Mouse (Mus musculus) MEL (cell line): ENCODE measurements around the gene Fez2. TPM values are rescaled to one million over a fixed set of nuclear protein-coding genes. Genes with fewer than 3 reads are reported as not detected.

ENCODE experiments used
- DNase-seq: peaks from one replicate; pipeline ENCODE4 v3.0.0; 2011; ENCODE audit warnings: low read depth, low spot score
- H3K27ac ChIP-seq: 2 replicates; pipeline ENCODE4 v1.5.1; 2012; ENCODE audit warnings: low read depth, mild to moderate bottlenecking, control low read depth, low read length, moderate library complexity; ENCODE audit not compliant: control insufficient read depth
- H3K27me3 ChIP-seq, 2 experiments: fragments of 150-350 bp in 1 of 2; sonication (generic) in 1 of 2; 2 replicates each; pipeline ENCODE4 v1.6.1; 2012; ENCODE audit warnings: low read length in 2 of 2, mild to moderate bottlenecking in 2 of 2, improper control_type of control experiment in 1 of 2, moderate library complexity in 1 of 2; ENCODE audit not compliant: insufficient read depth in 2 of 2, control insufficient read depth in 1 of 2
- H3K36me3 ChIP-seq, 2 experiments: 2 replicates each; pipeline ENCODE4 v1.6.1; 2012 to 2014; ENCODE audit warnings: low read length in 2 of 2, improper control_type of control experiment in 1 of 2, inconsistent platforms in 1 of 2, mild to moderate bottlenecking in 1 of 2; ENCODE audit not compliant: insufficient read depth in 2 of 2, control insufficient read depth in 1 of 2
- H3K4me1 ChIP-seq, 2 experiments: fragments of 150-350 bp in 1 of 2; sonication (generic) in 1 of 2; 2 replicates each; pipeline ENCODE4 v1.6.1; 2012; ENCODE audit warnings: low read length in 2 of 2, improper control_type of control experiment in 1 of 2, mild to moderate bottlenecking in 1 of 2; ENCODE audit not compliant: insufficient read depth in 2 of 2, control insufficient read depth in 1 of 2
- H3K4me3 ChIP-seq, 2 experiments: fragments of 150-350 bp in 1 of 2; sonication (generic) in 1 of 2; 2 replicates each; pipeline ENCODE4 v1.5.1; 2012; ENCODE audit warnings: low read depth in 2 of 2, low read length in 2 of 2, mild to moderate bottlenecking in 2 of 2, moderate library complexity in 2 of 2, control low read depth in 1 of 2, improper control_type of control experiment in 1 of 2; ENCODE audit not compliant: control insufficient read depth in 1 of 2, insufficient read depth in 1 of 2
- H3K79me2 ChIP-seq: 2 replicates; pipeline ENCODE4 v1.6.1; 2012; ENCODE audit warnings: mild to moderate bottlenecking, low read length, moderate library complexity; ENCODE audit not compliant: control insufficient read depth, poor library complexity, insufficient read depth
- H3K9ac ChIP-seq: 2 replicates; pipeline ENCODE4 v1.6.1; 2012; ENCODE audit warnings: low read depth, mild to moderate bottlenecking, control low read depth, low read length, moderate library complexity; ENCODE audit not compliant: control insufficient read depth, poor library complexity, severe bottlenecking
- H3K9me3 ChIP-seq: fragments of 150-350 bp; sonication (generic); replicated peaks from 2 replicates; pipeline ENCODE4 v1.6.1; 2012; ENCODE audit warnings: mild to moderate bottlenecking, low read length, improper control_type of control experiment, moderate library complexity; ENCODE audit not compliant: insufficient read depth
- ELF1 ChIP-seq: IDR thresholded peaks from 2 replicates; pipeline ENCODE4 v1.6.1; 2014; ENCODE audit warnings: low read depth, mild to moderate bottlenecking, inconsistent platforms, low read length, improper control_type of control experiment, moderate library complexity
- GATA1 ChIP-seq: IDR thresholded peaks from 2 replicates; pipeline ENCODE4 v1.6.1; 2011; ENCODE audit warnings: low read depth, low read length, improper control_type of control experiment
- KAT2A ChIP-seq: conservative IDR thresholded peaks from 2 replicates; pipeline ENCODE4 v1.6.1; 2012; ENCODE audit warnings: low read depth, low read length, improper control_type of control experiment, inconsistent platforms
- MAZ ChIP-seq: IDR thresholded peaks from 2 replicates; pipeline ENCODE4 v1.6.1; 2012; ENCODE audit warnings: low read depth, mild to moderate bottlenecking, inconsistent platforms, low read length, improper control_type of control experiment
- POLR2A ChIP-seq, 2 experiments: IDR thresholded peaks; 2 replicates each; pipeline ENCODE4 v1.6.1; 2011 to 2012; ENCODE audit warnings: low read length in 2 of 2, mild to moderate bottlenecking in 2 of 2, control low read depth in 1 of 2, improper control_type of control experiment in 1 of 2, low read depth in 1 of 2, moderate library complexity in 1 of 2; ENCODE audit not compliant: control insufficient read depth in 1 of 2, insufficient read depth in 1 of 2, poor library complexity in 1 of 2
- POLR2AphosphoS2 ChIP-seq: IDR thresholded peaks from 2 replicates; pipeline ENCODE4 v1.6.1; 2011; ENCODE audit warnings: low read length, improper control_type of control experiment
- RAD21 ChIP-seq: IDR thresholded peaks from 2 replicates; pipeline ENCODE4 v1.6.1; 2011; ENCODE audit warnings: mild to moderate bottlenecking, low read depth, low read length, improper control_type of control experiment
- SIN3A ChIP-seq: IDR thresholded peaks from 2 replicates; pipeline ENCODE4 v1.6.1; 2012; ENCODE audit warnings: low read length, improper control_type of control experiment, inconsistent platforms
- SMC3 ChIP-seq: IDR thresholded peaks from 2 replicates; pipeline ENCODE4 v1.6.1; 2011; ENCODE audit warnings: low read depth, low read length, improper control_type of control experiment
- TCF12 ChIP-seq: IDR thresholded peaks from 2 replicates; pipeline ENCODE4 v1.6.1; 2014; ENCODE audit warnings: low read depth, mild to moderate bottlenecking, inconsistent platforms, low read length, improper control_type of control experiment, moderate library complexity
- UBTF ChIP-seq: IDR thresholded peaks from 2 replicates; pipeline ENCODE4 v1.6.1; 2012; ENCODE audit warnings: low read depth, mild to moderate bottlenecking, inconsistent platforms, low read length, improper control_type of control experiment, moderate library complexity, borderline replicate concordance; ENCODE audit not compliant: insufficient read depth
- USF2 ChIP-seq, 2 experiments: IDR thresholded peaks; 2 replicates each; pipeline ENCODE4 v1.6.1; 2011 to 2012; ENCODE audit warnings: improper control_type of control experiment in 2 of 2, low read length in 2 of 2, borderline replicate concordance in 1 of 2, inconsistent platforms in 1 of 2, low read depth in 1 of 2, mild to moderate bottlenecking in 1 of 2; ENCODE audit not compliant: insufficient read depth in 1 of 2
- ZC3H11A ChIP-seq: IDR thresholded peaks from 2 replicates; pipeline ENCODE4 v1.6.1; 2012; ENCODE audit warnings: low read depth, mild to moderate bottlenecking, inconsistent platforms, low read length, improper control_type of control experiment
- ZMIZ1 ChIP-seq: IDR thresholded peaks from 2 replicates; pipeline ENCODE4 v1.6.1; 2012; ENCODE audit warnings: low read depth, mild to moderate bottlenecking, inconsistent platforms, low read length, improper control_type of control experiment, moderate library complexity
- polyA plus RNA-seq, 2 experiments: library from polyadenylated mRNA; stranded (reverse) in 1 of 2; unstranded in 1 of 2; fragments of >175 nt in 1 of 2; fragments of >200 nt in 1 of 2; gene quantifications; 2 replicates each; pipeline versions ENCODE4 v1.2.1 to v1.2.4; 2012; ENCODE audit warnings: low replicate concordance in 2 of 2, low read depth in 1 of 2; ENCODE audit not compliant: insufficient read length in 2 of 2, insufficient read depth in 1 of 2, missing spikeins in 1 of 2
- total RNA-seq: library from RNA; depleted of rRNA; stranded (reverse); fragments of 300-350 nt; gene quantifications from 2 replicates; pipeline ENCODE4 v1.2.3, GENCODE M21; 2012

The Fez2 gene
- total and polyA plus RNA-seq, 3 experiments, result 11.7 to 17.4 TPM; not detected in 1

DNA sequence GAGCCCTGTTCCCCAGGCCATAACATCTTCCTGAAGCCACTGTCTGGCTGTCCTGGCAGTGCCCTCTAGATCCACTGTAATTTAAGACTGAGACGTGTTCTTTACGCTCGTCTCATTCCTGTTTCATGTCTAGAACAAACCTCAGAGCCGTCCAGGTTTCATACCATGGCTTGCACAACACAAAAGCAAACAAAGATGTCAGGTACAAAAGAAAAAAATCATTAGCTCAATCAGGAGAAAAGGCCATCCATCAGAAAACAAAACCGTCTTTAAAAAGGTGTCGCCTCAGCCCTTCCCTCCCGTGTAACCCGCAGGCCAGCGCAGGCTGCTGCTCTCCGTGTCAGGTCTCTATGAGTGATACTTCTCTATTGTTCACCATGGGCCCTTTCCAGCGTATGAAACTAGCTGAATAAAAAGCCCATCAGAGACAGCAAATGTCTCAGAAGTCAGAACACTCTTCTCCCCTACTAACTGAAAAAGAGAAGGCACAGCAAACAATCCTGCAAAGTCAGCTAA, 38.2 kb downstream of the Fez2 start:
- Histone ChIP-seq H3K9me3 (no peaks in the 10 kb centered on the region), H3K79me2 (no peaks in the 10 kb centered on the region), H3K27me3 (no peaks in the 10 kb centered on the region), H3K27ac (no peak overlapping the region), H3K9ac (no peak overlapping the region)
- no peak for TF ChIP-seq TCF12
- no peak for TF ChIP-seq POLR2AphosphoS2
- no peak for TF ChIP-seq SMC3
- no peak for TF ChIP-seq USF2 (IDR thresholded peaks at IDR 0.05; ENCODE audit: borderline replicate concordance in 1 of 2, insufficient read depth in 1 of 2, low read depth in 1 of 2, low read length in 2 of 2)
- no peak for TF ChIP-seq ZMIZ1
- TF ChIP-seq POLR2A (IDR thresholded peaks at IDR 0.05; ENCODE audit: control insufficient read depth in 1 of 2, insufficient read depth in 1 of 2, low read depth in 1 of 2, low read length in 2 of 2, poor library complexity in 1 of 2), result no peak
- no peak for TF ChIP-seq MAZ
- TF ChIP-seq SIN3A, result no peak
- TF ChIP-seq, all 39 proteins: peak for 0
- no peak for DNase-seq
- Histone ChIP-seq H3K4me3 (no peak overlapping the region), H3K4me1 (no peaks in the 10 kb centered on the region), H3K36me3 (no peaks in the 10 kb centered on the region)

DNA sequence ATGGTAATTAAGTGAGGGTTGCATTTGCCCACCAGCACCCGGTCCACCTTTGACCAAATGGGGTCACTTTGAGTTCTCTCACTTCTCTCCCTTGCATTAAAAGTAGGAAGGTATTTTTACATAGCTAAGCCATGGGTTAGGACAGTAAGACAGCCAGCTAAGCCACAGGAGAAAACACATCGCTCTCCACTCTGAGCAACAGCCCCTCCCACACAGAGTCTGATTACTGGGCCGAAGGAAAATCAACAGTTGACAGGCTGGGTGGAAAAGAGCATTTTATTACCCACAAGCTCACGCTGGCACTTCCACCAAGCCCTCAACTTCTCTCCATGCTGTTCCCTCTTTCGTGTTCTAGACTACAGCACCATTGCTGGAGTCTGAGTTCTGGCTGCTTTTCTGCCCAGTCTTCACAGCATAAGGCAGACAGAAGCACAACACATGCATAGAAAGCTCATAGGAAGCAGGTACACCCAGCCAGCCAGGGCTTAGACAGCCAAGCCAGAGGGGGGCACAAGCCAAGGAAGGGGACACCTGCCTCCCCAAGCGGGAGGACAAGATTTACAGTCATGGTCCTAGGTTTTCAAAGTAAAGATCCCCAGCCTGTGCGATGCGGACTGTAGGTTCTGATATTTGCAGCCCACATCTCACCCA, 38.7 kb downstream of the Fez2 start:
- H3K36me3 ChIP-seq, result no peaks in the 10 kb centered on the region
- no peak overlapping the region for H3K9ac ChIP-seq
- no peaks in the 10 kb centered on the region for H3K27me3 ChIP-seq
- no peaks in the 10 kb centered on the region for H3K79me2 ChIP-seq
- TF ChIP-seq SIN3A, result no peak
- TF ChIP-seq GATA1, result no peak
- TF ChIP-seq, all 39 proteins: peak for 0
- Histone ChIP-seq H3K4me1 (no peaks in the 10 kb centered on the region), H3K9me3 (no peaks in the 10 kb centered on the region), H3K27ac (no peak overlapping the region), H3K4me3 (no peak overlapping the region)
- DNase-seq, result no peak

DNA sequence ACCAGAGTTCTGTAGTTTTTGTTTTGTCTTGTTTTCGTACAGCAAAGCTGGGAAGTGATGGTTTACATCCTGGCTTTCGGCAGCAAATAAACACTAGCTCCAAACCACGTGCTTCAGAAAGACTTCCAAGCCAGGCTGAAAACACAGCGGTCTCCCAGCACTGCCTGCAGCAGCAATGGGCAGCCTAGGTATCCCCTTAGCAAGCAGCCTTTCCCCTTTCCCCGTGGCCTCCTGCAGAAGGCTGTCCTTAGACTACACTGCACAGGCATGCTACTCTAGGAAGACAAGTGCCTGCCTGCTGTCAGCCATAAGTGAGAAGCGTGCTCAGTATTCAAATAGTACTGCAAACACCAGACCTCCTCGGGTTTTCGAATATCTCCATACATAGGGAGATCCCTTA, 41.4 kb downstream of the Fez2 start:
- Histone ChIP-seq H3K79me2 (no peaks in the 10 kb centered on the region), H3K9me3 (no peaks in the 10 kb centered on the region), H3K9ac (no peak overlapping the region), H3K27ac (no peak overlapping the region), H3K27me3 (no peaks in the 10 kb centered on the region), H3K4me3 (no peak overlapping the region), H3K4me1 (no peaks in the 10 kb centered on the region), H3K36me3 (no peaks in the 10 kb centered on the region)
- TF ChIP-seq GATA1 (no peak), SMC3 (no peak), POLR2A (IDR thresholded peaks at IDR 0.05; ENCODE audit: control insufficient read depth in 1 of 2, insufficient read depth in 1 of 2, low read depth in 1 of 2, low read length in 2 of 2, poor library complexity in 1 of 2) (no peak), ELF1 (no peak), KAT2A (no peak), SIN3A (no peak), ZC3H11A (no peak), TCF12 (no peak), UBTF (no peak), RAD21 (no peak), USF2 (IDR thresholded peaks at IDR 0.05; ENCODE audit: borderline replicate concordance in 1 of 2, insufficient read depth in 1 of 2, low read depth in 1 of 2, low read length in 2 of 2) (no peak), POLR2AphosphoS2 (no peak)
- no peak for DNase-seq
